Comparison of ENCODE assay signal across 8 mouse cellular contexts in genomic region chr9:44396684-44397411, GRCm38 (mm10). TPM values are rescaled to one million over a fixed set of nuclear protein-coding genes. Genes with fewer than 3 reads are reported as not detected.
DNase-seq lines count a peak whose midpoint lies in the region; ATAC-seq lines count a peak whose summit lies in the region.

TSS of gene Slc37a4 (plus strand) at chr9:44396852.

- H3K9ac ChIP-seq in hindbrain, embryonic 12.5 days = peak within 1 kb of the TSS; percentile 90

- peak within 1 kb of the TSS; percentile 95 for H3K4me2 ChIP-seq in hindbrain, embryonic 12.5 days (replicated peaks)

- H3K27ac ChIP-seq in hindbrain, embryonic 12.5 days = peak within 1 kb of the TSS; percentile 91

- peak; percentile 98 for ATAC-seq in hindbrain, embryonic 12.5 days (ENCODE audit: low FRiP score)

- H3K36me3 ChIP-seq in hindbrain, embryonic 12.5 days = peaks cover 31% of the 10 kb centered on the region

- peak within 1 kb of the TSS; percentile 78 for H3K4me3 ChIP-seq in hindbrain, embryonic 12.5 days

- no peaks in the 10 kb centered on the region for H3K9me3 ChIP-seq in hindbrain, embryonic 12.5 days (replicated peaks)

- DNase-seq in NIH3T3 (ENCODE audit: low read depth) = peak; percentile 92
- peak; percentile 96 to 99 for DNase-seq in cerebellum, postnatal 10 days
- DNase-seq in frontal cortex, postnatal 10 days (ENCODE audit: low spot score in 2 of 2) = peak; percentile 91 to 92
- DNase-seq in layer of hippocampus, postnatal 14 days (ENCODE audit: low spot score in 2 of 2) = peak; percentile 86 to 96
- peak; percentile 95 for DNase-seq in lung, postnatal 14 days
- DNase-seq in retina, adult 2 months (ENCODE audit: low read depth, low spot score) = peak; percentile 95
- peak; percentile 84 to 90 for DNase-seq in thymus, postnatal 36 days

- H3K4me1 ChIP-seq in hindbrain, embryonic 12.5 days = peaks cover 30% of the 10 kb centered on the region

- WGBS in hindbrain, embryonic 12.5 days = under 1% methylated on average over 43 of the region's 43 CpGs

- H3K27me3 ChIP-seq in hindbrain, embryonic 12.5 days = no peaks in the 10 kb centered on the region

RNA-seq across cellular contexts. Expression of gene Slc37a4, which starts in this region (rescaled TPM):
- 38.7 TPM in 2 replicates for polyA plus RNA-seq in hindbrain, embryonic 12.5 days (2016; fragmentation: Nextera tagmentation; extraction: Ambion mirVana)
- total RNA-seq in layer of hippocampus, postnatal 14 days (2021) = 10 to 100 TPM; 39.8 to 41.0 TPM

Comparison
In these comparisons a context has a peak if more than half of its experiments do, and no peak if none do; other contexts are left out.
1. Peak in every context shown above with its lines: DNase-seq, ATAC-seq, H3K4me3 ChIP-seq and H3K27ac ChIP-seq.